Mouse (Mus musculus) erythroid progenitor cell, adult 5-6 weeks (primary cell): ENCODE measurements around the gene Lgmn. TPM values are rescaled to one million over a fixed set of nuclear protein-coding genes. Genes with fewer than 3 reads are reported as not detected.

Source experiments
- ATAC-seq: replicated peaks from 2 replicates; pipeline ENCODE4 v1.8.0; 2016; ENCODE audit warnings: moderate number of reproducible peaks, mild to moderate bottlenecking, moderate TSS enrichment, inconsistent platforms; ENCODE audit not compliant: poor library complexity, low FRiP score, severe bottlenecking
- total RNA-seq, 2 experiments: library from RNA; stranded (forward) in 1 of 2; stranded (reverse) in 1 of 2; fragments of 150-400 nt in 1 of 2; fragments of 186-747, 209-891 nt in 1 of 2; gene quantifications; 2 replicates each; pipeline versions ENCODE4 v1.2.3 to v1.2.4; 2015 to 2017; ENCODE audit warnings: low replicate concordance in 2 of 2

Gene Lgmn
- total RNA-seq, 2 experiments from 2014 or later: 13.1 to 16.3 TPM

- ATAC-seq: no peak
Observed at GRCm38 (mm10) chr12:102356781-102357180, 82.8 kb downstream of the Lgmn start.

GRCm38 (mm10) chr12:102355784-102356183, 83.8 kb downstream of the Lgmn start:
- ATAC-seq: no peak

DNA sequence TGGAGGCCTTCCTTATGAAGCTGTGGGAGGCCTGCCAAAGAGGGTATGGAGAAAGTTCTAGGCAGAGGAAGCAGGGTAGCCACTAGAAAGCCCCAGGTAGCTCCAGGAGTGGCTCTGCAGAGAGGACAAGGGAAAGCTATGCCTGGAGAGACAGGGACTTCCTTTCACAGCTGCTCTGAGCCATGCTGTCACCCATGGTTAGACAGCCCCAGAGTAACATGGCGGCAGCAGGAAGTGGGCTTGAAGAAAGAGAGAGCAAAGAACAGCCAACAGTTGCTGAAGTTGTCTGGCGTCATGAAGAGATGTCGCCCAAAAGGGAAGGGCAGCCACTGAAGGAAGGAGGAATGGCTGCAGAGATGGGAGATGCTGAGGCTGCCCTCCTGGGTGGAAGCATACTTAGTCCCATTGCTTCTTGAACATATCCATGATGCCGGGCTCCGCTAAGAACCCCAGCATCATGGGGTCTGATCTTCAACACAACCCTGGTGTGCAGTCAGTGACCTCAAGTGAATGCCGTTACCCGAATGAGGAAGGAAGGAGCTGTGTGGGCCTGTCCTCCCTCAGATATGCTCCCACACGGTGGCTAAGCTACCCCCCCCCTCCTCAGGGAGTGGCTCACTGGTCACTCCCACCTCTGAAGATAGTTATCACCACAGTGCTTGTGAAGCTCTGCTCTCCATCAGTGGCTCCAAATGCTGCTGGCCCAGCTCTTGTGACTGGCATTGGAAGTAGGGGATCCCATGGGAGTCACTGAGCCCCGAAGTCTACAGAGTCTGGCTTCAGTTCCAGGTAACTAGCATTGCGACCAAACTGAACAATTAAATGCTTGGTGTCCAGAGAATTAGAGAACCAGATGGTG, 85.3 kb downstream of the Lgmn start:
- ATAC-seq: no peak

GRCm38 (mm10) chr12:102350997-102351396, 88.6 kb downstream of the Lgmn start:
- ATAC-seq: no peak

DNA sequence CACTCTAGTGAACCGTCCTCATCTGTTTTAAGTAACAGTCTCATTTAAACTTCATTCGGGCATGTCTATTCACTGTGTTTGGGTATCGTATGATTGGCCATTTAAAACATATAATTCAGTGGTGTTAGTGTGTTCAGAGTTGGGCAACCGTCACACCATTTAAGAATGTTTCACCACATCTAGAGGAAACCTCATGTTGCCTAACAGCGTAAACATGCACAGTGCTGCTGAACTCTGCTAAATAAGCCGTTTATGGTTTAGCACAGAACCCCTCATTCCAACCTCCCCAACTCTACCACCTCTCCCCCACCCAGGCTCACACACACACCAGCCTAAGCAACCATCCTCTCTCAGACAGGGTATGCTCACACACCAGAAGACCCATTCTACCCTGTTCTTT, 91.2 kb downstream of the Lgmn start:
- no peak for ATAC-seq

GRCm38 (mm10) chr12:102346507-102346906, 93.1 kb downstream of the Lgmn start:
- ATAC-seq: no peak

DNA sequence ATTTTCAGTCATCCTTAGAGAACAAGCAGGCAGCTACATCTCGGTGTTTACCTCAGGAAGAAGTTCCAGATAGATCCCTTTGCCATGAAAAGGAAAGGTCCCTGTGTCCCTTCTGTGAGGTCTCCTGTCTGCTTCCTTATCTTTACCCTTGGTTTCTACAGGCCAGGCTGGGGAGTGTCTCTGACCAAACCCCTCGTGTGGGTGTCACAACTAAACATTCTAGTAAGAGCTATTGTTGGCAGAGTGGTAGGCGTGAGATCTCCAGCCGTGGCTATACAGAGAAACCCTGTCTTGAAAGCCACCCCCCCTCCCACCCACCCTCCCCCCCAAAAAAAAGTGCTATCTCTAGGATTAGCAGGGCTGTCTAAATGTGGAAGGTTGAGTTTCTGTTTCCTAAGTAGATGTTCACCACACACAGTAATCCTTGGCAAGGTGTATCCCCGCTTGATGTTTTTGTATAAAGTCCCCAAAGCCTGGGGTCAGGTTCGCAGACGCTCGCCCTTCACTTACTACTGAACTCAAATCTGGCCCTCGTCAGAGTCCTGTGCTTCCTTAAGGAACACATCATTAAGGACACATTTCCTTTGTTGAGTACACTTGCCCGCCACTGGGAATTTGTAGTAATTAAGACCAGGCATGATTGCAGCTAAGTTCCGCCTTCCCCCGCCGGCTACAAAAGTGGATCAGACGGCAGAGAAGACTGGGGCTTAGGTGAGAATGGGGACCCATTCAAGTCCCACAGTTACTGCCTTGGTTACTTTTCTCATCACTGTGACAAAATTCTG, 94.4 kb downstream of the Lgmn start:
- no peak for ATAC-seq

Other genes with a start within 250 kb of the Lgmn start
- 26.4 and 27.4 TPM in 2 replicates for gene Rin3, start 156.8 kb downstream of the Lgmn start, total RNA-seq (2015; ENCODE audit: low replicate concordance)
- gene Rin3, start 156.8 kb downstream of the Lgmn start, total RNA-seq (2017; ENCODE audit: low replicate concordance): 5.4 and 12.9 TPM in 2 replicates
- 11.9 and 15.9 TPM in 2 replicates for gene Golga5, start 29.3 kb upstream of the Lgmn start, total RNA-seq (2015; ENCODE audit: low replicate concordance)
- 20.3 and 20.7 TPM in 2 replicates for gene Golga5, start 29.3 kb upstream of the Lgmn start, total RNA-seq (2017; ENCODE audit: low replicate concordance)
- gene Chga, start 115.2 kb upstream of the Lgmn start, total RNA-seq (2015; ENCODE audit: low replicate concordance): not detected in 2 replicates
- gene Chga, start 115.2 kb upstream of the Lgmn start, total RNA-seq (2017; ENCODE audit: low replicate concordance): not detected in 2 replicates